Mouse (Mus musculus) cerebral cortex, adult 2 months (tissue): ENCODE measurements around the gene Nfkbid.

ENCODE experiments used
- WGBS: fragments of 180-500 bp; shearing (Covaris S2); methylation state at CpG from one replicate; pipeline ENCODE4 v1.1.7; 2018; 5-methylcytosine and 5-hydroxymethylcytosine counted together

Nfkbid gene

DNA sequence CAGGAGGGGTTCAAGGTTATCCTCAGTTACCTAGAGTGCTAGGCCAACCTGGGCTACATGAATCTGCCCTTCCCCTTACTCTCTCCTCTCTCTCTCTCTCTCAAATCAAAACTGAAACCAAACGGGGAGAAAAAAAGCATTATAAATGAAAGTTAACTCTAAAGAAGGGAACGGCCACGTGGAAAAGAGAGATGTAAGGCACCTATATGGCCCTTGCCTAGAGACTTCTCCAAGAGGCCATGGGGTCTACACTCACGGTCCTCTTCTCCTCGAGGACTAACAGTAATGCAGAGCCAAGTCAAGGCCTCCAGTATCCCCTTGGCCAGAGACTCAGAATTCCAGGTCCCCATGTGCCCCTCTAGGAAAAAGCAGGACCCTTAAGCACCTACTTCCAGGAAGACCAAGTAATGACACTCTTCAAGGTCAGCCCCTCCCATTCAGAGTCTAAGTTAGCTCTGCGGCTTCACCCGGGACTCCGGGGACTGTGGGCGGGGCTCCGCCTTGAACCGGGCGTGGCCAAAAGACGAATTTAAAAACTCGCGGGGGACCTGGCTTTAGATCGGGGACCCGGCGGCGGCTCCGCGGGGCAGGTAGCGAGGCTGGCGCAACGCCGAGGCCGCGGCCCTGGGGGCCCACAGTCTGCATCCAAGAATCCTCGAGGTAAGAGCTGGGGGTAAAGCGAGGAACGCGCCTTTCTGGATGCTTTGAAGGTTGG lies at the start of gene Nfkbid:
TSS of gene Nfkbid (plus strand) at position 558 of the 715 bp plus-strand sequence.
- WGBS, result 7% methylated on average over 31 of the region's 31 CpGs

DNA sequence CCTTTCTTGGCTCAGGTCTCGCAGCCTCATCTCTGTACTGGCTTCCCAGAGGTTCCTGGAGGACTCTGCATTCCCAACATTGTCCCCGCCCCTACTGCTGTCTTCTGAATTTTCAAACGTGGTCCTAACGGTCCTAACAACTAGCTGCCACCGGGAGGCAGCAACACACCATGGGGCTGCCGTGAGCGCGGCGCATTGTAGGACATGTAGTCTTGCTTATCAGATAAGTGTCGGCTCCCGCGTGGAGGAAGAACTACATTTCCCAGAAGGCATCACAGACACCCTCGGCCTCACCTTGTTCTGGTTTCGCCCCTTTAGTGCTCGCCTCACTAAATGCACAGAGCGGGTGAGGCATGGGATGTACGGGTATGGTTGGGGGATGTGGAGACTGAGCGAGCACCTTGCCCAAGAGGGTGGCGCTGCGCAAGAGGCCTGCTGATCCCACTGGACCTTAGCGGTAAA lies 48.0 kb upstream of the Nfkbid start:
- whole genome bisulfite sequencing, result under 1% methylated on average over 21 of the region's 21 CpGs

DNA sequence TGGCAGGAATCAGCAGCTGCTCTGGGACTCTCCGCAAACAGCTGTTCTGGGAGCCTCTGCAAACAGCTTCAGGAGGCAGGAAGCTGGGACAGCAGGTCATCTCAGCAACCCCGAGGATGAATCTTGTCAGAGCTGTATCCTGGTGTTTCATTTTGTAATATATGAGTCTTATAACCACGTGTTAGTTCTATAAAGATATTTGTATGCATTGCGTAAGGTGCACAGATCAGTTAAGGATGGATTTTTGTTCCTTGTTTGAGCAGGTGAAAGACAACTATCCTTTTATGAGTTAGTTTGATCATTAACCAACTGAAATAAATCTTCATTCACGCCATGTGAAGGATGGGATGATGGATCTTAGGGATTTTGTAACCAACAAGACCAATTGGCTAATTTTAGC lies 41.5 kb upstream of the Nfkbid start:
- 61% methylated on average over 5 of the region's 5 CpGs for WGBS

DNA sequence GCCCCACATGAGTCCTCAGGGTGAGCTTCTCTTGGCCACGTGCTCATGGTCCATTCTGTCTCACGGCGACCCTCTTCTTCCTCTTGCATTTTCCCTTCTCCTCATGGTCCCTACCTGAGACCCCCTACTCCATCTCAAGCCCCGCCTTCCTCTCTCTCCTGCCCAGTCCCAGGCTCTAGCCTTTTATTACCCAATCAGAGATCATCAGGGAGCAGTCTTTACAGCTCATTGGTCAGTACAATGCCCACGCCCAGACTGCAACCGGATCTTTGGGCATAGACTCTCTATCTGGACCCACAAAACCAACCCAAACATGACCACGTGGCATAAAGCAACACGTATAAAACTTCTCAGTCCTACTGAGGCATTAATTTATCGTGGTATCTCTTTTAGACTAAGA lies 37.4 kb upstream of the Nfkbid start:
- WGBS, result 84% methylated on average over 9 of the region's 9 CpGs

DNA sequence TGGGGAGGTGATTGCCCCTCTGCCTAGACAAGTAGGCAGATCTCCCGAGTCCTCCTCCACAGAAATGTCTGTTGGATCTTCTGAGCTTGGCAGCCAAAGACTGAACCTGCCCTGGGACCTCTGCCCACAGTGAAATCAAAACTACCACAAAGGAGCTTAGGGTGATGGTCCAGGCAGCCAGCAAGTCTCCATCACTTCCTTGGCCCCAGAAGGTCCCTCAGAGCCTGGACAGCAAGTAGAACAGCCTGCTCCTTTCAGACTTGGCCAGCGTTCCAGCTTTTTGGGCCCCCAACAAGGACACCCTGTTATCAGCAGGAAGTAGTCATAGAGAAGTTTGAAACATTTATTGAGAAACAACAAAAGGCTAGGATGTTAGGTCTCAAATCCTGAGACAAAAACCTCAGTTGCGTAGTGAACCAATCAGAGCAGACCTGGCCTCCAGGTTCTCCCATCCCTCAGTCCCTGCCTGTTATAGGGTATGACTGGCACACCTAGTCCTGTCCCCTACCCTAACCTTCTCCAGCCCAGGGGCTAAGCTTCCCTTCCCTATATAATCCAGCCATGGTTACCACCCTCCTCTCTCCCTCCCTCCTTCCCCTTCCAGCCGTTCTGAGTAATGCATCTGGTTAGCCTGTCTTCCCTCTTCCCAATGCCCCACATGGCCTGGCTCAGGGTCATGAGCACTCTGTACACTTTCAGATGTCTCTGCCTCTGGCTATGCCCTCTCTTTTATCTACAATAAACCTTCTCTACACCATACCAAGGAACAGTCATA lies 28.6 kb upstream of the Nfkbid start:
- WGBS, result 70% methylated on average over 4 of the region's 4 CpGs

DNA sequence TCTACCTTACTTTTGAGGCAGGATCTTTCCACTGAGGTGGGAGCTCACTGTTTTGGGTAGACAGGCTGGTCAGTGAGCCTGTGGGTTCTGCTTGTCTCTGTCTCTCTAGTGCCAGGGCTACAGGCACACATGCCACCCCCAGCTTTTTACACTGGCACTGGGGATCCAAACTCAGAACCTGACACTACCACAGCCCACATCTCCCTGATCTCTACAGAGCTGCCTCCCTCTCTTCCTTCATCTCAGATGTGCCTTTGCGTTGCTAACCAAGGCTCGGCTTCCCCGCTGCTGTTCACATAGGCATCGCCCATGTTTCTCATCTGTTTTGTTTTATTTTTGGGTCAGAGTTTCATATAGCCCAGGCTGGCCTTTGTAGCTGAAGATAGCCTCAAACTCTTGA lies 27.9 kb upstream of the Nfkbid start:
- WGBS, result 56% methylated on average over 4 of the region's 4 CpGs

DNA sequence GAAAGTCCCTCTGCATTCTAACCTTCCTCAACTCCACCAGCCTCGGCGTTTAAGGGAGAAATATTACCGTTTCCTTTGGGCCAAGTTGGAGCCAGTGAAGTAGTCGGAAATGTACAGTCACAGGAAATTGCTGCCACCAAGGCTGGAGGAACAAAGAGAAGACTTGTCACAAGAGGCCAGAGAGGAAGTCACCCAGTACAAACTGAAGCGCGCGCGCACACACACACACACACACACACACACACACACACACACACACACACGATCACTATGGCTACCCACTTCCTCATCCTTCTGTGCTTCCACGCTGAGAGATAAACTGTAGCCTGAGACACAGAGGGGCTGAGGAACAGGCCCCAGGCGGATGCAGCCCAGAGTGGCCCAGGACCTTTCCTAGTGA lies 27.2 kb upstream of the Nfkbid start:
- WGBS, result 42% methylated on average over 11 of the region's 11 CpGs

DNA sequence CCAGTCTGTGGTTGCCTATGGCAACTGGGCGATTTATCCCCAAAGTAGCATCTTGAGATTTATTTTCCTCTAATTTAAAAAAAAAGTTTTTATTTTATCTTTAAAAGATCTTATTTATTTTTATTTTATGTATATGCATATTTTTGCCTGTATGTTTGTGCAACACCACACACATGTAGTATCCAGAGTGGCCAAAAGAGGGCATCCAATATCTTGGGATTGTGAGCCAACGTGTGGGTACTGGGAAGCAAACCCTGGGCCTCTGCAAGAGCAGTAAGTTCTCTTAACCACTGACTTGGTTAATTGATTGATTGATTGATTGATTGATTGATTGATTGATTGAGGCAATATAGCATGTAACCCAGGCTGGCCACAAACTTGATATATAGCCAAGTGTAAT lies 26.7 kb upstream of the Nfkbid start:
- WGBS, result 49% methylated on average over 2 of the region's 2 CpGs

DNA sequence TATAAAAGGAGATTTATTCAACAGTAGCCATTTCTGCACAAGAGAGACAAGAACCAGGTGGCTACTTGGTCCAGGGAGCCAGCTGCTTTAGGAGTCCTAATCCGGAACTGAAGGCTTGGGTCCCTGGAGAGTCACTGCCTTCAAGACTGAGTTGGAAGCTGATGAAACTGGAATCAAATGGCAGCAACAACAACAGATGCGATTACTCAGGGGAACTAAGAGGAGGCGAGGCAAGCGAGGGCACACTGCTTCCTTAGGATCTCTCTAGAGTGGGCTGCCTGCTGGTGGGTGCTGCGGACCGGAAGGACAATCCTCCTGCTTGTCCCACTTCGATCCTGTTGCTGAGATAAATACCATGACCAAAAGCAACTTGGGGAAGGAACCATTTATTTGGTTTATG lies 21.9 kb upstream of the Nfkbid start:
- WGBS, result 47% methylated on average over 7 of the region's 7 CpGs

DNA sequence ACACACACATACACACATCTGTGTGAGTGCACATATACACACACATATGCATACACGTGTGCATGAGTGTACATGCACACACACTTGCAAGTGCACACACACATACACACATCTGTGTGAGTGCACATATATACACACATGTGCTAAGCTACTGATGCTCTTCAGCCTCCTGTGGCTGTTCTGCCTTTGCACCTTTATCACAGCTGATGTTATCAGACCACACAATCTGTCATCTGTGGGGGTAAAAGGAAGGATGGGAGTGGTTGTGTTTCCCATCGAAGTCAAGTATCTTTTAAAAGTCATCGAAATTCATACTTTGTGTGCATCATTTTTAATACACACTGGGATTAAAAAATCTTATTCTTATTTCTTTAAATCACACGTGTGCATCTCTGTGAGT lies 19.2 kb upstream of the Nfkbid start:
- WGBS, result 72% methylated on average over 4 of the region's 4 CpGs

DNA sequence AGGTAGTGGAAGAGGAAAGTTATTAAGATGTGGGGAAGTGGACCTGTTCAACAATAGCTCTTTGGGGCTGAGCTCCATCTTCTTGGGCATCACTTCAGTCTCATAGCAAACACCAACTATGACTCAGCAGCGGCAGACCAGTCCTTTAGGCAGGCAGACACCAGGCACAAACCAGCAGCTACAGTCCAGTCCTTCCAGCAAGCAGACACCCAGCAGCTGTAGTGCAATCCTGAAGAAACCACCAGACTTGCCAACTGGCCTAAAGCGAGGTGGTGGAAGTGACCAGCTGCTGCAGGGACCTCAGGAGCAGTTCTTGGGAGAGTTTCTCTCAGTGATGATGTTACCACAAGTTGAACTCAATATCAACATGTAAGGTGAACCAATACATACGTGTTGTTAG lies 12.9 kb upstream of the Nfkbid start:
- WGBS, result 77% methylated on average over 3 of the region's 3 CpGs

DNA sequence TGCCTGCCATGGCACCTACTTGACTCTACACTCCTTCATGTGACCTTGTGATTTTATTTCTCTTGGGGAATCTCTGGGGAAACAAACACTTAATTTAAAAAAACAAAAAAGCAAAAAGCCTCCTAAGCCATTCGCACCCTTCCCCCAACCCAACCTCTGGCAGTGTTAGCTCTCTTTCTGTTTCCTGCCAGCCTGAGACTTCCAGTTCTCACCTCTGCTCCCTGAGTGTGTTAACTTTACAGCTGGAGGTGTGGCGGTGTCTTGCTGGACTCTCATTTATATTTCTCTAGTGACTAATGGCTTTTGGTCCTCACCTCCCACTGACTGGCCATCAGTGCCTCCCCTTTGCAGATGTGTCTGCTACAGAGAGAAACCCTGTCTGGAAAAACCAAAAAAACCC lies 11.7 kb upstream of the Nfkbid start:
- 86% methylated on average over 2 of the region's 2 CpGs for WGBS

DNA sequence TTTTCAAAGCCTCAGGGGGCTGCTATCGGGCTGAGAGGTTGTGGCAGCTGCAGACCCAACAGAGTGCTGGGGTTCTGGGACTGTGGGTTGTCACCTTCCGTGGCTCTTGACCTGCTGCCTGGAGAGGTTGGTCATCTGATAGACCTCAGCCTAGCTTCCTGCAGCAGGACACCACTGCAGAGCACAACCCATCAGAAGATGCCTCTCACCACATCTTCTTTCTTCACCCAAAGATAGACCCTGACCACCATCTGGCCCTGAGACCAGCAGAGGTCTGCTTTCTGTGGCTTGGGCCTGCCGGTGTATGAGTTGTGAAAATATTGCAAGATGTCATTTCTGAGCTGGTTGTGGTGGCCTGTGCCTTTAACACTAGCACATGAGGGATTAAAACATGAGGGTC lies 10.5 kb upstream of the Nfkbid start:
- 91% methylated on average over 3 of the region's 3 CpGs for WGBS

DNA sequence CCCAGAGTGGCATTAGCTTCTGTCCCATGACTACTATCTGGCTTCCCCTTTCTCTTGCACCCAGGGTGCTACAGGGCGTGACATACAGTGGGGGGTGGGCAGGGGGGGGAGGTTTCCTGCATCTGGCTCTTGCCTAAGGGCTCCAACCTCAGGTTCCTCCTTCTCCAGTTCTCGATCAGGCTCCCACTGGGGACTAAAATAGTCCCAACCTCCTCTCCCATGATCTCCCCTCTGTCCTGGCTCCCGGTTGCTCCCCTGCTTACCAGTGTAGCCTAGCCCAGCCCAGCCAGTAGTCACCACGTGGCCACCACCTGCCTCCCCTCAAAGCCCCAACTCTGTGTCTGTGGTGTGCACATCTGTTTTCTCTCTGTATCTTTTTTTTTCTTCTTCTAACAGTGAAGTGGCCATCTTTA lies 8.8 kb upstream of the Nfkbid start:
- 52% methylated on average over 4 of the region's 4 CpGs for WGBS

DNA sequence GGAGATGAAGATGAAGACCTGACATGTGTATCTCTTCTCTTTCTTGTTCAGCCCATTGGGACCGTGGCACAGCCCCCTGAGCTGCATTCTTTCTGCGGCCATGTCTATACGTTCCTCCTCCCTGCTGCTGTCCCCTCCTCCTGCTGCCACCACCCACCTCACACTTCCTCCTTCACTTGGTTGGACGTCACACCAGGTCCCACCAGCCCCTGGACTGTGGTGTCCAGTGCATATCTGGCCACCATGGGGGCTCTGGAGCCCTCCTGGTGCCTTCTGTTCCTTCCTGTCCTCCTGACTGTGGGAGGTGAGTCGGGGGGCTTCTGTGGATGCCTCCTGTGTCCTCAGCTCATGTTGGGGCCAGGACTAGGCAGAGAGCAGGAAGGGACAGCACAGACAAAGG lies 7.9 kb upstream of the Nfkbid start, which contains the start of gene Tyrobp:
TSS of gene Tyrobp (plus strand) at position 165 of the 400 bp plus-strand sequence.
- 70% methylated on average over 5 of the region's 5 CpGs for WGBS

DNA sequence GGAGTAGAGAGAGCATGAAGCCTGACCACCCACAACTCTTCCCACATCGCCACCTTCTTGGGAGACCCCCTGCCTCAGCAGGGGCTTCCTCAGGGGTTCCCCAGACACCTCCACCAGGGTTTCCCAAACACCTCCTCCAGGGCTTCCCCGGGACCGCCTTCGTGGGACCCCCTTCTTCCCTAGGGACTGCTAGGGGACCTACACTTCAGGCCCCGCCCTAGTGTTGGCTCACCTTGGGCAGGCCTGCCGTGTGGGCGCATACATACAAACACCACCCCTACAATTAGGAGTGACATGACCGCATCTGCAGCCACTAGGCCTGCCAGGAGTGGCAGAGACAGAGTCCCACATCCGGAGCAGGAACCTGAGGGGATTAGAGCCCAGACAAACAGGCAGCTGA lies 3.7 kb upstream of the Nfkbid start:
- 80% methylated on average over 9 of the region's 9 CpGs for WGBS

DNA sequence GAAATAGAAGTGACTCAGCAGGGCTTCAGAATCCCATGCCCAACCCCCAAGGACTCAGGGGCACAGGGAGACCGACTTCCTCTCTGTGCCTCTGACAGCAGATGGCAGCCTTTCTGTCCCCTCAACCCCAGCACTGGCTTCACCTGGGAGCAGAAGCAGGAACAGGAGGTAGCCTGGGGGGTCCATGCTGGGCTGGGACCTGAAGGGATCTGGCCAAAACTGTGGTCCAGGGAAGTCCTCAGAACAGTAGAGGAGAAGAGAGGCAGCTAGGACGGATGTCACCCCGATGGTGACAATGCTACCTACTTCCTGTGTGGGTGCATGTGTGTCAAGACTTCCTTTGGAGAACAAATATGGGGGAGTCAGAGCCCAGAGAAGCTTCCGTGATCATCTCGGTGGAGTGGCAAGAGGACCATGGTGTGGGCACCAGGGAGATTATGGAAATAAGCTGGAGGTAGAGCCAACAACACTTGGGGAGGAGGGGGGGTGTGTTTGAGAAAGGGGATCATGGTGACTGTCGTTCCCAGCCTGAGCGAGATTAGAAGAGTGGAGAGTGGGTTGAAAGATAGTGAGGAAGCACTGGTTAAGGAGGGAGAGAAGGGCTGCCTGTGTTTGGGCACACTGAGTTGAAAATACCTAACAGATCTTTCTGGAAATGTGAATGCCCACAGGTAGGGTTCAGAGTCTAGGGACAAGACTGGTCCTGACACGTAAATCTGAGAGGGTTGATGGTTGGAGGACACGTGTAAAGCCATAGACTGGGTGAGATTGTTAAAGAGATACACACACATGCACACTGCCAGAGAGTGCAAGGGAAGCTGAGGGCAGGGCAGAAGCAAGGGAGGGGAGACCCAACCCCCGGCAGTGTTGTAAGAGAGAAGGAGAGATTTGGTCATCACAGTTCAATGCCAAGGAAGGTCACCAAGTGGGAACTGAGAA lies 1.7 kb upstream of the Nfkbid start, which contains the start of gene Hcst:
TSS of gene Hcst (minus strand) at position 294 of the 939 bp plus-strand sequence.
- 52% methylated on average over 10 of the region's 10 CpGs for WGBS

DNA sequence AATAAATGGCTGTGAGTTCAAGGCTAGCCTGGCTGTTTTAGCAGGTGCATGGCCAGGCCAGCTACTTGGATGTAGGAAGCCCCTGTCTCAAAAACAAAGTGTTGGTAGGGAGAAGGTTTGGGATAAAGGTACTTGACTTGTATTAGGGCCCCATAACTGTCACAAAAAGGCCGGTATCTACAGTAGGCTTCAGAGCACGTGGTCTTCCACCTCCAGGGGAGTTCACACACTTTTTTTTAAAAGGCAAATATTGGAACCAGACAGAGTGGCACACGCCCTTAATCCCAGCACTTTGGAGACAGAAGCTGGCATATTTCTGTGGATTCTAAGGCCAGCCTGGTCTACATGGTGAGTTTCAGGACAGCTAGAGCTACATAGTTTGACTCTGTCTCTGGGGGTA lies 859 bp upstream of the Nfkbid start:
- whole genome bisulfite sequencing, result 85% methylated on average over 3 of the region's 3 CpGs

DNA sequence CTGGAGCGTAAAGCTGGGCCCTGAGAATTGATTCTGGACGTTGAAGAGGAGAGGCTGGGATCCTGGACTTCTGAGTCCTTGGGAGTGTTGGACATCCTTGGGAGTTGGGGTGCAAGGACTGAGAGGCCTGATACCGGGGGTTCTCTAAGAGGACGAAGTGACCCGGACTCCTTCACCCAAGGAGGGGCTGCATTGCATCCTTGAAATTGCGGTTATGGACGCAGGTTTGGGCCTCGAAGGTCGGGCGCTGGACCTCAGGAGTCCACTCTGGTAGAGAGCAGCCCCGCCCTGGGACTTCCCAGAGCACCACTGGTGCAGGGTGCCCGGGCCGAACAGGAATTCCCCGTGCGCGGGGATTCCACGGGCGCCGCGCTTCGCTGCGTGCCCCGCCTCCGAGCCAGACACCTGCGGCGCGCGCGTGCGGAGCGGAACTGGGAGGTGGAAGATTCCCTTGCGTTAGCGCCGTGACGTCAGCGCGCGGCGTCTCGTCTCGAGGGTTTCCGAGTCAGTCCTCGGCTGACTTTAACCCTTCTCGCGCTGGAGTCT lies 431 bp downstream of the Nfkbid start:
- under 1% methylated on average over 45 of the region's 45 CpGs for WGBS

DNA sequence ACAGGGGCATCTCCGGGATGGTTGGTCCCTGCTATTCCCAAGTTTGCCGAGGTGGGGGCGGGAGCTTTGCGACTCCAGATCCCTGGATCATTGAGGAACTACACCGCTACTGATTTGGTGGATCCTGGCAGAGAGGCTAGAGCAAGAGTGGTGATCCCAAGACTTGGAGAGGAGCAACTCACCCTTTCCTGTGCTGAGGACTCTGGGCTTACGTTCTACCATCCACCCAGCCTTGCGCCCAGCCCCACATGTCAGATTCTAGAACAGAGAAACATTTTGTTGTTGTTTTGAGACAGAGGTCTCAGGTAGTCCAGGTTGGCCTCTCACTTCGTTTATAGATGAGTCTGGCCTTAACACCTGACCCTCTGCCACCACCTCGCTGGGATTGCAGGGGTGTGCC lies 1.0 kb downstream of the Nfkbid start:
- 6% methylated on average over 9 of the region's 9 CpGs for WGBS

DNA sequence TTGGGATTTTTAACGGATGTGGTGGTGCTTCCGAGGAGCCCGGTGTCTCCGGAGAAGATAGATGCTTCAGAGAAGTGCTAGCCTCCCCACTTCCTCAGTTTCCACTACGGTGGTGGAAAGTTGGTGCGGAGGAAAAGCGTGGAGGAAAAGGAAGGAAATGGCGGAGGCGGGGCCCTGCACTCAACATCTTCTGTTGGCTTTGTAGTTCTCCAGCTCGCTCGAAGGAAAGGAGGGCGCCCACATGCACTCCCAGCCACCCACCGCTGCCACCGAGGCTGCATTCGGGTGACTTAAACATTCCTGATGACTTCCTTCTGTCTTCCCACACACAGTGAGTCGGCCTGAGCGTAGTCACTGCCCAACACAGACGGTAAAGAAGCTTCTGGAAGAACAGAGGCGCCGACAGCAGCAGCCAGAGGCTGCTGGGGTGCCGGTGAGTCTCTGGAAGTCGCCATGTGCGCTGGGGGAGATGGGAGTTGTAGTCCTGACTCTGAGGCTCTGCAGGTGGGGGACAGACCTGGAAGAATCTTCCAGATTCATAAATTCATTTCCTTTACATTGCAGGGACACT lies 1.6 kb downstream of the Nfkbid start:
- WGBS, result 25% methylated on average over 23 of the region's 23 CpGs
